Mouse (Mus musculus) CD4-positive helper T cell, adult 2 months (primary cell): ENCODE measurements around the gene Mapkapk2.

Experiments
- DNase-seq: peaks from one replicate; pipeline ENCODE4 v3.0.0-alpha.2; 2012; ENCODE audit warnings: low read depth, missing footprints, low spot score

The Mapkapk2 gene

DNA sequence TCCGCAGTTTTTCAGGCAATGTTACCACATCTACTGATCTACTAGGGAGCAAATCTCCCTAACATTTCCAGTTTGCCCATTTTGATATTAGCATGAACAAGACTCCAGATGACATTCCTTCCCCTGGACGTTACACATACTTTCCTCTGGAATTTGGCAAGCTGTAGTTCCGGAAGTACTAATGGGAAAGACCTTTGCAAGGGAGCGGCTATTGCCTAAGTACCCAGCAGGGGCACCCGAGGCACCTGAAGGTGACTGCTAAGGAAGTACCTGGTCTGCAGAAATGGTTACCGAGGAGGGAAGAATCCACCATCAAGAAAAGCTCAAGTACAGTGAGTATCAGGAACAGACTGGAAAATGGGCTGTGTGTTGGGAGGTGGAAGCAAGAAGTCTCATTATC is 14.9 kb upstream of the Mapkapk2 start:
- DNase-seq: no peak

DNA sequence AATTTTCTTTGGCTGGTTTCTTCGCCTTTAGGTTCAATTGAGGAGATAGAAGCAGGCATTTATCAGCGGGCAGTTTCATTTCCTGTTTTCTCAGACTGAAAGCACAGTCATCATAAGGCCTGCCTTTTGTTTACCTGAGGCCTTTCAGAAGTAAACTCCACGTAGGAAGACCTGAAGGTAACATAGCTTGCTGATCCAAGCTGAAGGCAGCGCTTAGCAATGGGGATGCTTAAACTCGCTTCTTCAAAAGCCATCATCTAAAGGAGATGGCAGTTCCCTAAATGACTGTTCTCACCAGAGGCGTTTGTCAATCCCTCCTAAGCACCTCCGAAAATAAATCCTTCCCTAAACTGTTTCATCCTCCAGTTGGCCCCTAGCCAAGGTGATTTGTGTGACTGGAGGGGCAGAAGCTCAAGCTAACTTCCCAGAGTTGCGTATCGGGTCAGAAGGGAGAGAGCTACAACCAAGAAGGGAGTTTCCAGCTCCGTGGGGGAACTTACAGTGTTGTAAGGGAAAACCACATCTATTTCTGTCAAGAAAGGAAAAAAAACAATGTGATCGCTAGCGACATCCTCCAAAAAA is 13.0 kb upstream of the Mapkapk2 start:
- peak; percentile 74 for DNase-seq

GRCm38 (mm10) chr1:131107575-131108308 is 10.1 kb upstream of the Mapkapk2 start:
- no peak for DNase-seq

GRCm38 (mm10) chr1:131103776-131104424 is 6.3 kb upstream of the Mapkapk2 start:
- no peak for DNase-seq

DNA sequence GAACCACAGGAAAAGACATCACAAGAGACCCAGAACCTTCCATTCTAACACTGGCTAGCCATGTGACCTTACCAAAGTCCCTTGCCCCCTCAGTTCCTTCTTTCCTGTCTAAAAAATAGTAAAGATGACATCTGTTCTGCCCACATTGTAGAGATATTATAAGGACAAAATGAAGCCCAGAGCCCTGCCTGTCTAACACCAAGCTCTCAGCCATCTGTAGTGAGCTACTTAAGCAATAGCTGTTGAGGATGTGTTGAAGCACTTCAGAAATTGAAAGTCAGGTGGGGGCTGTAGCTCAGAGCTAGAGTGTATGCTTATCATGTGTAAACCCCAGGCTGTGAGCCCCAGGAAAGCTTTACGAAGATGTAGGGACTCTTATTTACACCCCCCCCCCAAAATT is 3.2 kb upstream of the Mapkapk2 start:
- no peak for DNase-seq

GRCm38 (mm10) chr1:131096803-131097699 is 575 bp downstream of the Mapkapk2 start:
- peak; percentile 75 for DNase-seq

- peak; percentile 51 for DNase-seq
These were observed 1.4 kb downstream of the Mapkapk2 start for GRCm38 (mm10) chr1:131096132-131096695.

GRCm38 (mm10) chr1:131095574-131095973 is 2.1 kb downstream of the Mapkapk2 start:
- DNase-seq: peak; percentile 25

GRCm38 (mm10) chr1:131093889-131094288 is 3.7 kb downstream of the Mapkapk2 start:
- DNase-seq: no peak

DNA sequence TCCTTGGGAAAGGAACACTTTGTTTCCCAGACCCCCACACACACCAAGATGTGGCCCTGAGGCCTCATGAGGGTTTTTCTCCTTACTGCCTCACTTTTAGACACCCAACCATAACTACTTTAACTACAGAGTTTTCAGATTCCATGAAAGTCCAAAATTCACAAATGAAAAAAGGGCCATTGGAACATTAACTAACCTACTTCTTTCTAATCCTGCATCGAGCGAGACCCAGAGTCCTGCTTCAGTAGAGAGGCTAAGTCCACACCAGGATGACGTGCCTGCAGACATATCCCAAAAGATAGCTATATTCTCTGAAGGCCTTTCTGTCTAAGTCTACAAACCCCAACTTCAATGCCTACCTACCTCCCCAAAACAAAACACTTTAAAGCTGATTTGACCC is 4.8 kb downstream of the Mapkapk2 start:
- DNase-seq: no peak

DNA sequence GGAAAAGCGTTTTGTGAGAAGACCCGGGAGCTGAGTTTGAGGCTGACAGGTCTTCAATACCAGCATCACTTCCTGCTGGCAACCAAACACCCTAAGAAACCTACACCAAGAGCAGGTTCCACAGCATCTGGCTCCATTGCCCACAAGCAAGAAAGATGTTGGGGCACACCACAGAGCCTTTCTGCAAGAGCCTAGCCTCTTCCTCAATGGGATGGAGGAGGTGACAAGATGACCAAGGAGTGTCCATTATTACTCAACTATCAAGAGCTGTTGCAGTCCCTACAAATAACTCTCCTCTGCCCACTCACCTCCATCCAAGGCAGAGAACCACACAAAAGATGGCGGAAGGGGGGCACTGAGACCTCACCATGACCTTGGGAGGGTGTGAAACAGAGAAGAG is 5.5 kb downstream of the Mapkapk2 start:
- DNase-seq: no peak

- no peak for DNase-seq
These were observed 6.1 kb downstream of the Mapkapk2 start for GRCm38 (mm10) chr1:131091481-131091880.

- no peak for DNase-seq
These were observed 6.7 kb downstream of the Mapkapk2 start for GRCm38 (mm10) chr1:131090877-131091276.

DNA sequence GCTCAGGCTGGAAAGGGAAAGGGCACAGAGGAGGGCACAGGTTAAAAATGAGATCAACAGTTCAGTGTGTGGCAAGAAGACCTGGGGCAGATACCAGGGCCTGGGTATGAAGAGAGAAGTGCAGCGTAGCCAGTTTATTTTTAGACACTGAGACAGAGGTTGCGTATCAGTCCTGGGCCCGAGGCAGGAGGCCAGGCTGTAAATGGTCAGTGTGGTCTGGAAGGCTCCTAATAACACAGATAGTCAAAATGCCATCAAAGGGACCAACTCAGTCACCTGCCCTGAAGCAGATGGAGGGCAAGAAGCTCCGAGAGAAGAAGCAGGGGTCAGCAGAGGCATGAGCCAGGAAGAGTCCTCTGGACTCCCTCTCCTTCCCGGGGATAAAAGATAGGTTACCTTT is 7.4 kb downstream of the Mapkapk2 start:
- no peak for DNase-seq

DNA sequence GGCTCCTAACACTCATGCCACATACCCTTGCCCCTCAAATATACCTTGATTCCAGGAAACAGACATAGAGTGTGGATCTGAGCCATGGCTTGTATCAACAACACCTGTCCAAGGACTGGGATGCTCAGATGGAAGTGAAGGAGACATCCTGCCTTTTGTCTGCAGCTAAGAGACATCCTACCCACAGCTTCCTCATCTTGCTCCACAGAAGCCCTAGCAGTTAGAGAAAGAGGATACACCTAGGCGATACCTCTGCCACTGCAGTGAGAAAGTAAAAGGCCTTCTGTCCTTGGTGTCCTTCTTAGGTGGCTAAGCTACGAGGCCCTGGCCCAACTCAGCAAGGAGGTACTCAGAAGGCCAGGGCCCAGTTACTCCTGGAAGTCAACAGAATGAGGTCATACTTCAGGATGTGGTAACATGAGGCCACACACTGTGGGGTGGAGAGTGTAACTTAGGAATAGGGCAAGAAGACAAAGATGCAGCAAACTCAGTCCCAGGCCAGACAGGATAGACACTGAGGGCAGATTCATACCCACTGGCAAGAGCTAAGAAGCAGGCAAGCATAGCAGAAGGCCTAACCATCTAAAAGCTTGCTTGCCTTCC is 8.0 kb downstream of the Mapkapk2 start:
- peak; percentile 31 for DNase-seq

- no peak for DNase-seq
These were observed 9.1 kb downstream of the Mapkapk2 start for GRCm38 (mm10) chr1:131088547-131088946.

DNA sequence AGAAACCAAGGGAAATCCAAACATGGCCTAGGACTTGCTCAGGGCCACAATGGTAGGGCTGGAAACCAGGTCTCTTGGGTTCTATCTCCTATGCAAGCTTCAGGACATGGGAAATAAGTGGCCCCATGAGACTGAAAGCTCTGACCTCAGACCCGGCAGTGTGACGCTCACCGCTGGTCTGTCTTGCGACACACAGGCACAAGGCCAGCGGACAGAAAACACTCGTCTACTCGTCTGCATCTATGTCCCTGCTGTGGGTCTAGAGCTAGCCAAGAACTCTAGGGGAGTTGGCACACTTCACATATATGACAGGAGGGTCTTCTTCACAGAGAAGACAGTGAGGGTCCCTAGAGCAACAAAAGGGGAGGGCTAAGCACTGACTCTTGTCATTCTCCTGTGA is 10.7 kb downstream of the Mapkapk2 start:
- no peak for DNase-seq

DNA sequence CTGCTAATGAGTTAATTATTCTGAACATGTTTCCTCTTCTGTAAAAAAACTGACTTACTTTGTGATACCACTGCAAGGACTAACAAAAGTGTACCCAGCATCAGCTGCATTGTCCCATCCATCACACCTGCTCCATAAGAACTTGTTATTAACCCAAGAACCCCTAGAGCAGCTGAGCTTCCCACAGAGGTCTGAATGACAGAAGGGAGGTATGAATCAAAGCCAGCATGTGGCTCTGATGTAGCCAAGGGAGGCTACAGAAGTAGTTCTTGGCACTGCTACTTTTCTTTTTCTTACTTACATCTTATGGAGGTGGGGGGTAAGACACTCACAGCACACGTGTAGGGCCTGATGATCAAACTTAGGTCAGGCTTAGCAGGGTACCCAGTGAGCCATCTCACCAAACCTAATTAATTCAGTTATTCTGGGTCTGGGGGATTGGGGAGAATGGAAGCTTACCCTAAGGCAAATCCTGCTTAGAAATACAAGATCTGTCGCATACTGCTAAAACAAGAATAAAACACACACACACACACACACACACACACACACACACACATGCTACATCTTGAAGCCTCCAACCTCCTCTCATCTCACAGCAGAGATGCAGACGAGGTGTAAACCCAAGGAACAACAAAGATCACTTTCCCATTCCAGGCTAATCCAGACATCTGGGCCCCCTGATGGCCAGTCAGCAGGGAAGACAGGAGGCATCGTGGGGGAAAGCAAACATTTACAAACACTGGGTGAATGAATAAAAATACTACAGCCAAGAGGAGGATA is 11.5 kb downstream of the Mapkapk2 start:
- no peak for DNase-seq

- DNase-seq: no peak
These were observed 12.4 kb downstream of the Mapkapk2 start for GRCm38 (mm10) chr1:131085272-131085671.

GRCm38 (mm10) chr1:131084289-131084688 is 13.3 kb downstream of the Mapkapk2 start:
- no peak for DNase-seq
